In genomic region chr3:51277201-51278150, GRCm38 (mm10) we compare ENCODE assay signal across 8 mouse cellular contexts. TPM values are rescaled to one million over a fixed set of nuclear protein-coding genes. Genes with fewer than 3 reads are reported as not detected.
DNase-seq lines count a peak whose midpoint lies in the region; ATAC-seq and TF ChIP-seq lines count a peak whose summit lies in the region.

No protein-coding gene starts in this region.

- H3K4me3 ChIP-seq in CH12.LX (replicated peaks in 1 of 3; ENCODE audit: low read depth in 2 of 3, low read length in 2 of 3, poor library complexity in 1 of 3), result peak overlapping the region; percentile 78 to 99 (median 90)
- H3K4me3 ChIP-seq in forebrain, embryonic 11.5 days (ENCODE audit: low read depth, low read length), result peak overlapping the region; percentile 96
- H3K4me3 ChIP-seq in heart, embryonic 16.5 days (ENCODE audit: low read length), result peak overlapping the region; percentile 92
- peak overlapping the region; percentile 67 to 87 for H3K4me3 ChIP-seq in liver, embryonic 14.5 days (ENCODE audit: insufficient read depth in 1 of 2, low read depth in 2 of 2, low read length in 2 of 2)
- H3K4me3 ChIP-seq in stomach, embryonic 15.5 days (replicated peaks), result peak overlapping the region; percentile 97

- peaks cover 7 to 15% of the 10 kb centered on the region in 2 experiments; a peak in 3 of 4 replicates for H3K4me1 ChIP-seq in CH12.LX (ENCODE audit: control insufficient read depth in 1 of 2, insufficient read depth in 2 of 2)
- no peaks in the 10 kb centered on the region for H3K4me1 ChIP-seq in forebrain, embryonic 11.5 days (replicated peaks; ENCODE audit: control insufficient read depth, insufficient read depth, low read length)
- H3K4me1 ChIP-seq in heart, embryonic 16.5 days (ENCODE audit: control insufficient read depth, insufficient read depth, low read length), result peaks cover 11% of the 10 kb centered on the region
- peaks cover 9 to 11% of the 10 kb centered on the region in 2 experiments for H3K4me1 ChIP-seq in liver, embryonic 14.5 days (replicated peaks; ENCODE audit: control insufficient read depth in 2 of 2, insufficient read depth in 2 of 2, low read length in 1 of 2)
- H3K4me1 ChIP-seq in stomach, embryonic 15.5 days, result peaks cover 9% of the 10 kb centered on the region

- peaks cover 0 to 5% of the 10 kb centered on the region in 2 experiments for H3K36me3 ChIP-seq in CH12.LX (replicated peaks in 1 of 2; ENCODE audit: control insufficient read depth in 1 of 2, insufficient read depth in 1 of 2, low read length in 1 of 2)
- no peaks in the 10 kb centered on the region for H3K36me3 ChIP-seq in forebrain, embryonic 11.5 days (ENCODE audit: control insufficient read depth, insufficient read depth, low read length)
- H3K36me3 ChIP-seq in heart, embryonic 16.5 days (ENCODE audit: control insufficient read depth, insufficient read depth), result no peaks in the 10 kb centered on the region
- no peaks in the 10 kb centered on the region for H3K36me3 ChIP-seq in liver, embryonic 14.5 days (replicated peaks; ENCODE audit: control insufficient read depth, insufficient read depth, low read depth)
- no peaks in the 10 kb centered on the region for H3K36me3 ChIP-seq in stomach, embryonic 15.5 days

- TF ChIP-seq POLR2A in CH12.LX (IDR thresholded peaks at IDR 0.05; ENCODE audit: low read depth, low read length), result peak; percentile 81

- no peaks in the 10 kb centered on the region for H3K9me3 ChIP-seq in CH12.LX (replicated peaks; ENCODE audit: low read length)
- H3K9me3 ChIP-seq in forebrain, embryonic 11.5 days (ENCODE audit: control insufficient read depth, low read length), result no peaks in the 10 kb centered on the region
- no peaks in the 10 kb centered on the region for H3K9me3 ChIP-seq in heart, embryonic 16.5 days (replicated peaks; ENCODE audit: control insufficient read depth, low read length)
- H3K9me3 ChIP-seq in liver, embryonic 14.5 days (ENCODE audit: control insufficient read depth, low read length), result no peaks in the 10 kb centered on the region
- H3K9me3 ChIP-seq in stomach, embryonic 15.5 days, result no peaks in the 10 kb centered on the region

- no peak for TF ChIP-seq CTCF in CH12.LX (conservative IDR thresholded peaks at IDR 0.05 in 1 of 2, IDR thresholded peaks at IDR 0.05 in 1 of 2; ENCODE audit: low read depth in 2 of 2, low read length in 2 of 2)
- 0 out of 2 replicates have a peak, but pooled peaks have one; percentile 7 for TF ChIP-seq CTCF in liver, embryonic 14.5 days (IDR thresholded peaks at IDR 0.05; ENCODE audit: low read depth)

- DNase-seq in CH12.LX (ENCODE audit: extremely low read depth), result peak; percentile 74
- DNase-seq in c-Kit-positive CD71-positive TER-119-negative erythroid progenitor cells, embryonic 14.5 days (ENCODE audit: low read depth), result peak; percentile 51
- DNase-seq in forebrain, embryonic 11.5 days (ENCODE audit: low spot score), result peak; percentile 91
- peak; percentile 89 to 90 for DNase-seq in kidney, postnatal 36 days
- DNase-seq in liver, embryonic 14.5 days (ENCODE audit: low read depth in 3 of 3, low spot score in 3 of 3), result peak; percentile 56 to 63 (median 57)
- DNase-seq in neural tube, embryonic 10.5 days (ENCODE audit: extremely low spot score, low spot score), result peak; percentile 85

- dilution Hi-C loops in CH12.LX (cut with MboI; ENCODE audit: extremely low pct_ligation_motif_present, extremely low pct_unique_long_range_greater_than_20kb, low sequenced_read_pairs), result no loop called here

- TF ChIP-seq EP300 in CH12.LX (IDR thresholded peaks at IDR 0.05; ENCODE audit: low read length), result no peak
- no peak for TF ChIP-seq EP300 in liver, embryonic 14.5 days (IDR thresholded peaks at IDR 0.05; ENCODE audit: low read depth)

- H3K9ac ChIP-seq in CH12.LX (ENCODE audit: insufficient read depth, low read depth), result peak overlapping the region; percentile 99
- peak overlapping the region; percentile 89 for H3K9ac ChIP-seq in forebrain, embryonic 11.5 days (ENCODE audit: low read length)
- H3K9ac ChIP-seq in heart, embryonic 16.5 days (ENCODE audit: low read length), result peak overlapping the region; percentile 100
- H3K9ac ChIP-seq in liver, embryonic 14.5 days (replicated peaks), result peak overlapping the region; percentile 81
- H3K9ac ChIP-seq in stomach, embryonic 15.5 days, result peak overlapping the region; percentile 99

- peak overlapping the region; percentile 97 for H3K27ac ChIP-seq in CH12.LX (ENCODE audit: insufficient read depth, low read depth)
- peak overlapping the region; percentile 88 for H3K27ac ChIP-seq in forebrain, embryonic 11.5 days (ENCODE audit: low read depth, low read length)
- H3K27ac ChIP-seq in heart, embryonic 16.5 days (ENCODE audit: low read length), result peak overlapping the region; percentile 100
- H3K27ac ChIP-seq in liver, embryonic 14.5 days, result peak overlapping the region; percentile 79
- H3K27ac ChIP-seq in stomach, embryonic 15.5 days, result peak overlapping the region; percentile 100

- under 1% methylated on average over 75 of the region's 75 CpGs for WGBS in forebrain, embryonic 11.5 days
- WGBS in heart, embryonic 16.5 days, result 1% methylated on average over 71 of the region's 75 CpGs
- WGBS in liver, embryonic 14.5 days (ENCODE audit: insufficient replicate concordance), result under 1% methylated on average over 69 of the region's 75 CpGs
- under 1% methylated on average over 74 of the region's 75 CpGs for WGBS in stomach, embryonic 15.5 days

- TF ChIP-seq RAD21 in CH12.LX (IDR thresholded peaks at IDR 0.05; ENCODE audit: low read depth, low read length), result no peak

- no peaks in the 10 kb centered on the region for H3K27me3 ChIP-seq in CH12.LX (replicated peaks)
- H3K27me3 ChIP-seq in forebrain, embryonic 11.5 days (ENCODE audit: control insufficient read depth, insufficient read depth, low read length), result no peaks in the 10 kb centered on the region
- H3K27me3 ChIP-seq in heart, embryonic 16.5 days (ENCODE audit: control insufficient read depth, insufficient read depth, low read length), result no peaks in the 10 kb centered on the region
- no peaks in the 10 kb centered on the region for H3K27me3 ChIP-seq in liver, embryonic 14.5 days (ENCODE audit: control insufficient read depth, insufficient read depth, low read length)
- H3K27me3 ChIP-seq in stomach, embryonic 15.5 days (replicated peaks), result no peaks in the 10 kb centered on the region

- in situ Hi-C loops in CH12.LX (cut with MboI; ENCODE audit: low pct_ligation_motif_present, low pct_unique_long_range_greater_than_20kb, low sequenced_read_pairs), result no loop called here

- peaks cover 27% of the 10 kb centered on the region for H3K79me2 ChIP-seq in CH12.LX (replicated peaks; ENCODE audit: control insufficient read depth, extremely low read depth, insufficient read depth, poor library complexity, severe bottlenecking)

- peak overlapping the region; percentile 51 for H3K4me2 ChIP-seq in CH12.LX (ENCODE audit: insufficient read depth, low read depth, poor library complexity, severe bottlenecking)
- peak overlapping the region; percentile 77 for H3K4me2 ChIP-seq in forebrain, embryonic 11.5 days (ENCODE audit: low read depth, low read length, severe bottlenecking)
- H3K4me2 ChIP-seq in heart, embryonic 16.5 days (ENCODE audit: low read depth, low read length), result peak overlapping the region; percentile 76
- H3K4me2 ChIP-seq in liver, embryonic 14.5 days (ENCODE audit: low read depth), result peak overlapping the region; percentile 64
- peak overlapping the region; percentile 66 for H3K4me2 ChIP-seq in stomach, embryonic 15.5 days

- ATAC-seq in forebrain, embryonic 11.5 days (replicated peaks; ENCODE audit: low FRiP score), result peak; percentile 62
- peak; percentile 62 for ATAC-seq in heart, embryonic 16.5 days (replicated peaks; ENCODE audit: extremely low read depth, insufficient read depth, low FRiP score)
- peak; percentile 56 for ATAC-seq in liver, embryonic 14.5 days (ENCODE audit: insufficient read depth)
- peak; percentile 69 for ATAC-seq in stomach, embryonic 15.5 days (ENCODE audit: insufficient read depth, low FRiP score, low read depth)

TF ChIP-seq in CH12.LX, 34 proteins besides CTCF, POLR2A, EP300 and RAD21 (continues in another document):
- TF ChIP-seq ELF1 (IDR thresholded peaks at IDR 0.05; ENCODE audit: low read depth, low read length) (peak; percentile 82), KAT2A (IDR thresholded peaks at IDR 0.05; ENCODE audit: insufficient replicate concordance, low read length) (peak; percentile 73; the same call in 1 of the 2 replicates), HCFC1 (IDR thresholded peaks at IDR 0.05; ENCODE audit: low read depth, low read length) (peak; percentile 69), TCF12 (IDR thresholded peaks at IDR 0.05; ENCODE audit: low read depth, low read length) (peak; percentile 86), JUN (IDR thresholded peaks at IDR 0.05; ENCODE audit: insufficient read depth, low read depth, low read length) (no peak), ZC3H11A (IDR thresholded peaks at IDR 0.05; ENCODE audit: low read depth, low read length) (no peak), MXI1 (IDR thresholded peaks at IDR 0.05; ENCODE audit: low read depth, low read length) (peak; percentile 70; the same call in 1 of the 2 replicates), MAZ (IDR thresholded peaks at IDR 0.05; ENCODE audit: low read depth, low read length) (no peak), IRF4 (IDR thresholded peaks at IDR 0.05; ENCODE audit: low read depth, low read length) (peak; percentile 37), PAX5 (IDR thresholded peaks at IDR 0.05; ENCODE audit: low read length) (no peak), ZMIZ1 (IDR thresholded peaks at IDR 0.05; ENCODE audit: low read depth, low read length) (peak; percentile 79; the same call in 1 of the 2 replicates), ZNF384 (IDR thresholded peaks at IDR 0.05; ENCODE audit: low read depth, low read length) (no peak), GABPA (IDR thresholded peaks at IDR 0.05; ENCODE audit: insufficient replicate concordance, low read depth, low read length) (no peak), USF2 (conservative IDR thresholded peaks at IDR 0.05; ENCODE audit: low read depth, low read length) (no peak), MEF2A (IDR thresholded peaks at IDR 0.05; ENCODE audit: borderline replicate concordance, low read depth, low read length) (peak; percentile 64; the same call in 1 of the 2 replicates), TBP (conservative IDR thresholded peaks at IDR 0.05; ENCODE audit: low read depth, low read length) (no peak), MAX (IDR thresholded peaks at IDR 0.05; ENCODE audit: low read length) (0 out of 2 replicates have a peak, but pooled peaks have one; percentile 42)

RNA-seq across cellular contexts. Expression of gene Noct, which starts 53.2 kb away (rescaled TPM):
- 8.7 and 10.2 TPM in 2 replicates for total RNA-seq in CH12.LX (2012; rRNA removed)
- total RNA-seq in CH12.LX (2014; rRNA removed), result 13.8 and 14.5 TPM in 2 replicates
- polyA plus RNA-seq in CH12.LX (2012; ENCODE audit: insufficient read length, low read depth), result 9.9 and 12.0 TPM in 2 replicates
- 14.7 and 15.2 TPM in 2 replicates for polyA plus RNA-seq in forebrain, embryonic 11.5 days (2014; fragmentation: Nextera tagmentation; extraction: Ambion mirVana)
- 9.8 and 11.1 TPM in 2 replicates for polyA plus RNA-seq in heart, embryonic 16.5 days (2015; fragmentation: Nextera tagmentation; extraction: Ambion mirVana)
- polyA plus RNA-seq in liver, embryonic 14.5 days (2012; rRNA removed), result 24.4 and 25.5 TPM in 2 replicates
- 19.0 and 20.8 TPM in 2 replicates for polyA plus RNA-seq in liver, embryonic 14.5 days (2014; fragmentation: Nextera tagmentation; extraction: Ambion mirVana)
- polyA plus RNA-seq in stomach, embryonic 15.5 days (2015; fragmentation: Nextera tagmentation; extraction: Ambion mirVana), result 8.5 and 9.3 TPM in 2 replicates

Comparison
In these comparisons a context has a peak if more than half of its experiments do, and no peak if none do; other contexts are left out.
1. Peak in every context shown above with its lines: DNase-seq, ATAC-seq, H3K4me3 ChIP-seq and H3K27ac ChIP-seq.